Mouse (Mus musculus): ENCODE results near the gene Mast4.

The Mast4 gene

GRCm38 (mm10) chr13:103043692-103044091 is 290.6 kb downstream of the Mast4 start:
- DNase-seq (ENCODE audit: low spot score): no peak

- DNase-seq (ENCODE audit: low spot score): no peak
Observed at GRCm38 (mm10) chr13:103043011-103043410, 291.3 kb downstream of the Mast4 start.

- no peak for DNase-seq (ENCODE audit: low spot score)
Observed at GRCm38 (mm10) chr13:103037466-103037865, 296.8 kb downstream of the Mast4 start.

- no peak for DNase-seq (ENCODE audit: low spot score)
Observed at GRCm38 (mm10) chr13:103029377-103029776, 304.9 kb downstream of the Mast4 start.

- DNase-seq (ENCODE audit: low spot score): no peak
Observed at GRCm38 (mm10) chr13:103027456-103028078, 306.7 kb downstream of the Mast4 start.

- no peak for DNase-seq (ENCODE audit: low spot score)
Observed at GRCm38 (mm10) chr13:103025461-103025860, 308.8 kb downstream of the Mast4 start.

GRCm38 (mm10) chr13:103018481-103018880 is 315.8 kb downstream of the Mast4 start:
- no peak for DNase-seq (ENCODE audit: low spot score)

GRCm38 (mm10) chr13:103017661-103018060 is 316.6 kb downstream of the Mast4 start:
- DNase-seq (ENCODE audit: low spot score): no peak

- no peak for DNase-seq (ENCODE audit: low spot score)
Observed at GRCm38 (mm10) chr13:103015131-103015750, 319.1 kb downstream of the Mast4 start.

- no peak for DNase-seq (ENCODE audit: low spot score)
Observed at GRCm38 (mm10) chr13:103014631-103015030, 319.7 kb downstream of the Mast4 start.

- no peak for DNase-seq (ENCODE audit: low spot score)
Observed at GRCm38 (mm10) chr13:103014222-103014621, 320.1 kb downstream of the Mast4 start.

GRCm38 (mm10) chr13:103005227-103005626 is 329.1 kb downstream of the Mast4 start:
- DNase-seq (ENCODE audit: low spot score): no peak

GRCm38 (mm10) chr13:103001831-103002230 is 332.5 kb downstream of the Mast4 start:
- DNase-seq (ENCODE audit: low spot score): no peak

GRCm38 (mm10) chr13:103000891-103001290 is 333.4 kb downstream of the Mast4 start:
- DNase-seq (ENCODE audit: low spot score): no peak

- DNase-seq (ENCODE audit: low spot score): peak; percentile 9
Observed at GRCm38 (mm10) chr13:102994098-102994497, 340.2 kb downstream of the Mast4 start.

- no peak for DNase-seq (ENCODE audit: low spot score)
Observed at GRCm38 (mm10) chr13:102992680-102993423, 341.4 kb downstream of the Mast4 start.

GRCm38 (mm10) chr13:102991928-102992327 is 342.4 kb downstream of the Mast4 start:
- DNase-seq (ENCODE audit: low spot score): no peak

- DNase-seq (ENCODE audit: low spot score): no peak
Observed at GRCm38 (mm10) chr13:102991196-102991595, 343.1 kb downstream of the Mast4 start.

- no peak for DNase-seq (ENCODE audit: low spot score)
Observed at GRCm38 (mm10) chr13:102990085-102990484, 344.2 kb downstream of the Mast4 start.

- no peak for DNase-seq (ENCODE audit: low spot score)
Observed at GRCm38 (mm10) chr13:102989616-102990015, 344.7 kb downstream of the Mast4 start.

- DNase-seq (ENCODE audit: low spot score): no peak
Observed at GRCm38 (mm10) chr13:102988976-102989375, 345.3 kb downstream of the Mast4 start.

- no peak for DNase-seq (ENCODE audit: low spot score)
Observed at GRCm38 (mm10) chr13:102988251-102988895, 345.9 kb downstream of the Mast4 start.

GRCm38 (mm10) chr13:102984550-102984949 is 349.7 kb downstream of the Mast4 start:
- no peak for DNase-seq (ENCODE audit: low spot score)

Measured in ovary, postnatal 36 days (tissue).